Mouse (Mus musculus) macrophage (primary cell): ENCODE measurements around the gene Tmem87a. TPM values are rescaled to one million over a fixed set of nuclear protein-coding genes. Genes with fewer than 3 reads are reported as not detected.

ENCODE experiments used
- H3K27ac ChIP-seq: fragments of 350-480 bp; formaldehyde crosslinking; 2 replicates; pipeline ENCODE4 v1.9.0; 2021
- H3K36me3 ChIP-seq: fragments of 350-480 bp; formaldehyde crosslinking; 2 replicates; pipeline ENCODE4 v1.9.0; 2021; ENCODE audit errors: inconsistent target
- H3K4me3 ChIP-seq: fragments of 350-480 bp; formaldehyde crosslinking; 2 replicates; pipeline ENCODE4 v1.9.0; 2021; ENCODE audit errors: inconsistent target
- H3K79me2 ChIP-seq: fragments of 350-480 bp; formaldehyde crosslinking; 2 replicates; pipeline ENCODE4 v1.9.0; 2021; ENCODE audit errors: inconsistent target
- WGBS: methylation state at CpG from one replicate; pipeline ENCODE4 v1.1.7; 2026; ENCODE audit warnings: inconsistent platforms; ENCODE audit not compliant: missing documents; 5-methylcytosine and 5-hydroxymethylcytosine counted together
- polyA plus RNA-seq: library from polyadenylated mRNA; stranded (reverse); fragments of 250-400 nt; gene quantifications from 3 replicates; pipeline ENCODE4 v1.2.4, GENCODE M21; 2018; ENCODE audit warnings: inconsistent platforms

Tmem87a gene
- polyA plus RNA-seq, 1 experiment from 2014 or later = 52.5 TPM

DNA sequence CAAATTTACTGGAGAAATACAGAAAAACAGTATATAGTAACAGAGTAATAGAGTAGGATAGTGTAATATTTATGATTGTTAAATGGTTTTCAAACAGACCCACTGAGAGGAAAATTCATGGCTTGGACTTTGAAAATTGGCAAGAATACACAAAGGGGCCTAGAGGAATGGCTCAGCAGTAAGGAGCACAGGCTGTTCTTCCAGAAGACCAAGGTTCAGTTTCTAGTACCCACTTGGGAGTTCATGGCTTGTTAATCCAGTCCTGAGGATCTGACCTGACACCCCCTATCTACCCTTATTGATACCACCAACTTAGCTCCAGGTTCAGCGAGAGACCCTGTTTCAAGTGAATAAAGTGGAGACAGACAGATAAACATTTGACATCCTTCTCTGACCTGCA is 6.0 kb downstream of the Tmem87a start:
- no peak overlapping the region for H3K4me3 ChIP-seq
- WGBS = 100% methylated on average over 1 of the region's 1 CpGs
- peaks cover 82% of the 10 kb centered on the region for H3K79me2 ChIP-seq
- H3K36me3 ChIP-seq = peaks cover 56% of the 10 kb centered on the region
- no peak overlapping the region for H3K27ac ChIP-seq

DNA sequence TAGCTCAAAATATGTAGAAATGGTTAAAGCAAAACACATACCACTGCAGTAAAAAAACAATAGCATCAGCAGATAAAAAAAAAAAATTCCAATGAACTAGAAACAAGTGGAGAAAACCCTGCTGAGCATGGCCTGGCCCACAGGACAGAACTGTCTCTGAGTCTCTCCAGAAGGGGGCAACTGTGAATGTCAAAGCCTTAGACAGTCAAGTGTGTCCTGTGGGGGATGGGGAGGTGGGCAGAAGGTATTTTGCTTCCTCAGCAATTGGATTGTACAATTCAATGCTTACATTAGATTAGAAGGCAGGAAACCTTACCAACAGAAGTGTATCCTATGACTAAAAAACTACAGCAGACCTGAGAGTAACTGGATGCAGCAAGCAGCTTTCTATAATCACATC is 11.5 kb downstream of the Tmem87a start:
- Histone ChIP-seq H3K36me3 (peaks cover 80% of the 10 kb centered on the region), H3K27ac (no peak overlapping the region), H3K4me3 (no peak overlapping the region), H3K79me2 (peaks cover 26% of the 10 kb centered on the region)

DNA sequence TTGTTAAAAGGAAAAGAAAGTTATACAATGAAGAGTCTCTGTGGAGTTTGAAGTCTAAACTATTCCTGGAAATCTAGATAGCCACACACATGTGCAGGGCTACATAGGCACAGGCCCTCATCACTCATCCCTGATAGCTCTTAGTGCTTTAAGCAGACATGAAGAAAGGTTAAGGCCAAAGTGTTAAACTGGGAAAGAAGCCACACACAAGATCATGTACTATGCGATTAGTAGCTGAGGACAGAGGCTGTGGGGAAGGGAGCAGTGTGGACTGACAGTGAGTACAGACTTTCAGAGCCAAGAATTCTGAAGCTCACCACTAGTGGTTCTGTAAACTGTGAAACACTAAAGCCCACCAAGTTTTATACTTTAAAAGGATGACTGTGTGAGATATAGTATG is 13.0 kb downstream of the Tmem87a start:
- Histone ChIP-seq H3K27ac (no peak overlapping the region), H3K79me2 (peaks cover 16% of the 10 kb centered on the region), H3K36me3 (peaks cover 77% of the 10 kb centered on the region), H3K4me3 (no peak overlapping the region)
- 100% methylated on average over 1 of the region's 1 CpGs for WGBS

DNA sequence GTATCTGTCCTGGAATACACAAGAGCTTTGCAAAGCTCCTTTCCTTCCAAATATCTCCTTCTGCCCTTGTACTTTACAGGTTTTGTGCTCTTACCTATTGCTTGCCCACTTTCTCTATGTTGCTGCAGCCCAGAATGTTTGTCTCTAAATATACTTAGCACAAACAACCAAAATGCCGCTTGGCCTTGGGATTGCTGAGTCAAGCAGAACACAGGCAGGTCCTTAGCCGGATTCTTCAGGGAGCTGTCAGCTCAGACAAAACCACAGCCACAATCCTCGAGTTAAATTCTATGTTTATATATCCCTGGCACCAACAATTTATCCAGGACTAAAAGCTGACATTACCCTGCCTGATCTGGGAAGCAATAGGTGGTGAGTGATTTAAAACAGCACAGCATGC is 14.5 kb downstream of the Tmem87a start:
- Histone ChIP-seq H3K36me3 (peaks cover 76% of the 10 kb centered on the region), H3K79me2 (peaks cover 5% of the 10 kb centered on the region; the same call in 1 of the 2 replicates), H3K27ac (no peak overlapping the region), H3K4me3 (no peak overlapping the region)
- WGBS = 100% methylated on average over 3 of the region's 3 CpGs

DNA sequence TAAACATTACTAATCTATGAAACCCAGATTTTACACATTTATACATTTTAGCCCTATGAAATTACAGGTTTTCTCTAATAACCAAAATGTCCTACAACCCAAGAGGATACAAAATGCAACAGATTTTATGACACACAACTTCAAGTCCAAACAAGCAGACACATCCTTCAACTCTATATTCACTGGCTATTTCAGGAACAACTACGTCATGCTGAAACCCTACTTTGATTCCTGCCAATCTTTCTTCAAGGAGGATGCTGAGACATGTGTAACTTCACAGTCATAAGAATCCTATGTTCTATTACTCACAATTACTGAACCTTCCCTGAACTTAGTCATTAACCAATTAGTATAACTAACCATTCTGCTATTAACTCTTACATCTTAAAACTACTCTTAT is 16.6 kb downstream of the Tmem87a start:
- Histone ChIP-seq H3K4me3 (no peak overlapping the region), H3K36me3 (peaks cover 69% of the 10 kb centered on the region), H3K27ac (no peak overlapping the region), H3K79me2 (no peaks in the 10 kb centered on the region; the same call in 1 of the 2 replicates)
- 81% methylated on average over 1 of the region's 1 CpGs for WGBS

- H3K79me2 ChIP-seq = no peaks in the 10 kb centered on the region; the same call in 1 of the 2 replicates
- H3K4me3 ChIP-seq = no peak overlapping the region
- H3K36me3 ChIP-seq = peaks cover 69% of the 10 kb centered on the region
- H3K27ac ChIP-seq = no peak overlapping the region
- WGBS = 84% methylated on average over 1 of the region's 1 CpGs
Measured at GRCm38 (mm10) chr2:120386264-120386663, 17.6 kb downstream of the Tmem87a start.

GRCm38 (mm10) chr2:120373858-120374257 is 30.1 kb downstream of the Tmem87a start:
- 98% methylated on average over 4 of the region's 4 CpGs for WGBS
- Histone ChIP-seq H3K36me3 (peaks cover 67% of the 10 kb centered on the region), H3K4me3 (no peak overlapping the region), H3K27ac (no peak overlapping the region), H3K79me2 (no peaks in the 10 kb centered on the region; the same call in 1 of the 2 replicates)

GRCm38 (mm10) chr2:120367416-120368207 is 36.3 kb downstream of the Tmem87a start:
- no peaks in the 10 kb centered on the region for H3K79me2 ChIP-seq
- 90% methylated on average over 4 of the region's 4 CpGs for WGBS
- H3K36me3 ChIP-seq = peaks cover 66% of the 10 kb centered on the region

DNA sequence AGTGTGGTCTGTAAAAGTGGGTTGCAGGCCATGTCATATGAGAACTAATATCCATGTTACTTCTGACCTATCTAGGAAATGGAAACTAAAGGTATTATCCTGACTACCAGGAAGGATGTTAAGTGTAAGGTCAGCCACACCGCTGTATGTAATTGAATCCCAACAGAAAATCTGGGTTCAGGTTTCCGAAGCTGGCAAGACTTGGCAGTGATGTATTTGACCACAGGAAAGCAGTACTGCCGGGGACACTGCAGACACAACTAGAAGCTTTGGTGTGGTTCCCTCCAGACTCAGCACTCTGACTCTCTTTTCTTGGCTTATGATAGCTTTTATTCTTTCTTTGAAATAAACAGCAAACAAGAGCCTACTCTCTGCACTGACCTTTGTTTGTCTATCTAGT is 37.4 kb downstream of the Tmem87a start:
- Histone ChIP-seq H3K36me3 (peaks cover 67% of the 10 kb centered on the region), H3K27ac (no peak overlapping the region), H3K4me3 (no peak overlapping the region), H3K79me2 (no peaks in the 10 kb centered on the region)
- WGBS = 88% methylated on average over 3 of the region's 3 CpGs

More at GRCm38 (mm10) chr2:120367416-120368207, 36.3 kb downstream of the Tmem87a start:
- Histone ChIP-seq H3K27ac (no peak overlapping the region), H3K4me3 (no peak overlapping the region)

DNA sequence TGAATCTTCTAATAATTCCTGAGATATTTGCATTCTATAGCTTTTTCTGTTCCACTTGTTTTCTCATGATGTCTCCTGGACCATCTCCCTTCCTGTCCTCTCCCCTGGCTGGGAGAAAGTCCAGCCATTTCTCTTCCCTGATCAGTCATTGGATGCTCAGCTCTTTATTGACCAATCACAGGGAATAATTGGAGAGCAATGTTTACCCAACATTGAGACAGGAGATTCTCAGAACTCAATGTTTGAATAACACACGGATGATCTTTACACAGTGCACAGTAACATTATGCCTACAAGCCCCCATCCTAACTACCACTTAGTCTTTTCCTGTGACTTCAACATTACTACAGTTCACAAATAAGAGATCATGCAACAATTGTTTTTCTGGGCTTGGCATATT is 43.5 kb downstream of the Tmem87a start:
- no peak overlapping the region for H3K27ac ChIP-seq
- H3K36me3 ChIP-seq = peaks cover 60% of the 10 kb centered on the region
- no peaks in the 10 kb centered on the region for H3K79me2 ChIP-seq
- H3K4me3 ChIP-seq = no peak overlapping the region
- 100% methylated on average over 1 of the region's 1 CpGs for WGBS

DNA sequence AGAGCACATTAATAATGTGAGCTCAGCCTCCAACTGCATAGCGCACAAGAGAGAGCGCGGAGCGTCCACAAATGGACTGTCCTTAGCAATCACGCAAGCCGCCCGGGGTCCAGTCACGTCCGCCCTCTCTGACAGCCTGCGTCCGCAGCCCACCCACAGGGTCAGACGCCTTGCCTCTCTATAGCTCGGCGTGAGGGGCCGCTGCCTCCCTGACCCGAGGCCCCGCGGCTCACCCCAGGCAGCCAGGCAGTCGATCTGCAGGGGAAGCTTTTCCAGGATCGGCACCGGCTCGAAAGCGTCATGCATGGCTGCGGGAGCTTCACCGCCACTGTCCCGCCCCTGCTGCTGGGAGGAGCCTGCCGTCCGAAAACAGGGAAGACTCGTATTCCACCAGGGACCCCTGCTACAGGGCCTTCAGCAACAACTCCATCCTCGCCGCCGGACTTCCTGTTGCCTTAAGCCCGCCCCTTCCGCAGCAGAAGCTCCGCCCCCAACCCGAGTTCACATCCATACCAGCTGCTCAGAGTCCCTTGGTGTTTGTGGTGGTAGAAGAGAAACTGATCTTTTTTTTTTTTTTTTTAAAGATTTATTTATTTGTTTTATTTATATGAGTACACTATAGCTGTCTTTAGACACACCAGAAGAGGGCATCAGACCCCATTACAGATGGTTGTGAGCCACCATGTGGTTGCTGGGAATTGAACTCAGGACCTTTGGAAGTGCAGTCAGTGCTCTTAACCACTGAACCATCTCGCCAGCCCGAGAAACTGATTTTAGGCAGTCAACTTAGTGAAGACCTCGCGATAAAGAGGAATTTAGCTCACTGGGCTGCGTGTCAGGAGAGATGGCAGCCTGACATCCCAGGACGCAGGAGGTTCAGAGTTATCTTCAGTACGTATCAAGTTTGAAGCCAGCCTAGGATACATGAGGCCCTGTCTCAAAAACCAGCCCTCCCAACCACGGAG is 50.9 kb downstream of the Tmem87a start, which contains the start of gene Vps39:
Vps39 (minus strand) TSS at position 456 of the 965 bp plus-strand sequence.
- peak within 1 kb of the TSS; percentile 41 for H3K27ac ChIP-seq
- 13% methylated on average over 38 of the region's 44 CpGs for WGBS
- H3K79me2 ChIP-seq = peaks cover 51% of the 10 kb centered on the region
- H3K4me3 ChIP-seq = peak within 1 kb of the TSS; percentile 78
- peaks cover 18% of the 10 kb centered on the region for H3K36me3 ChIP-seq

GRCm38 (mm10) chr2:120351321-120351720 is 52.6 kb downstream of the Tmem87a start:
- peaks cover 19% of the 10 kb centered on the region for H3K36me3 ChIP-seq
- peaks cover 67% of the 10 kb centered on the region for H3K79me2 ChIP-seq
- WGBS = 93% methylated on average over 5 of the region's 5 CpGs
- H3K27ac ChIP-seq = no peak overlapping the region
- no peak overlapping the region; the same call in 1 of the 2 replicates for H3K4me3 ChIP-seq

- Histone ChIP-seq H3K36me3 (peaks cover 42% of the 10 kb centered on the region), H3K4me3 (no peak overlapping the region), H3K79me2 (peaks cover 89% of the 10 kb centered on the region), H3K27ac (peak overlapping the region; percentile 89)
- 5% methylated on average over 9 of the region's 9 CpGs for WGBS
Measured at GRCm38 (mm10) chr2:120348120-120348519, 55.8 kb downstream of the Tmem87a start.

DNA sequence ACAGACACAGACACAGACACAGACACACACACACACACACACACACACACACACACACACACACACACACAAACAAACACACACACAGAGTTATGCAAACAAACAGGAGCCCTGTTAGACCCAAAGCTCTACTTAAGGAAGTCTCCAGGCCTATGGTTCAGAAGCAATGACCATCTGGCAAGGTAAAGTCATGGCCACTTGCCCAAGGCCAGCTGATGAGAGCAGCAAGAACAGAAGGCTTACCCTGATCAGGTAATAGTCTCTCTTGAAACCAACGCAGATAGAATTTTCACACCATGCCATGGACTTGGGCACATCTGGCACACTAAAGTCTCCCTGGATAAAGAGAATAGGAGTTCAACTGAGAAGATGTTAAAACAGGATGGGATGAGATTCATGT is 62.2 kb downstream of the Tmem87a start:
- Histone ChIP-seq H3K36me3 (peaks cover 88% of the 10 kb centered on the region), H3K27ac (no peak overlapping the region), H3K4me3 (no peak overlapping the region), H3K79me2 (peaks cover 30% of the 10 kb centered on the region)
- WGBS = 100% methylated on average over 1 of the region's 1 CpGs
